28 mouse cellular contexts compared by ENCODE assay signal in the genomic region with DNA sequence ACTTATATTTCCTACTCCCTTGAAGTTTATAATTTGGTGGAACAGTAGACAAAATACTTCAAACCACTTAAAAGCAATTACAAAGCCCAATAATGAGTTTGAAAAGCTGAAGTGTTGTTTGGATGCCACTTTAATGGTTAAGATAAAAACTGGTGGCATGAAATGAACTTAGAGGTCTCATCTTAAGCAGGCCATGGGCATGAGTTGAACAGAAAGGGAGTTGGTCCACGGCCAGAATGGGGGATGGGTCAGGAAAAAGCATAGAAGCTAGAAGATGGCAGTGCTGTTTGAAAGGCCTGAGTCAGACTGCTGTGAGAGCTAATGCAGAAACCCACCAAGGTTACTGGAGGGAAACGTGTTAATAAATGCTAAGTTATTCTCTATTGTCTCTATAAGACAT.
DNase-seq lines count a peak whose midpoint lies in the region; ATAC-seq and TF ChIP-seq lines count a peak whose summit lies in the region.
"Had no signal": no experiment of that assay in that cellular context is flagged by ENCODE, and none has a peak within 500 bp of the region (broad histone marks: within the 10 kb centered on the region; RNA-seq: fewer than 3 reads in every experiment).

No protein-coding gene starts in this region.

- no peak overlapping the region for H3K4me3 ChIP-seq in forebrain, embryonic 14.5 days (ENCODE audit: low read depth, low read length)
- H3K4me3 ChIP-seq in forebrain, embryonic 10.5 days = no peak overlapping the region
- no peak overlapping the region for H3K4me3 ChIP-seq in lung, embryonic 14.5 days (ENCODE audit: low read depth, low read length)
- H3K4me3 ChIP-seq: heart, adult 2 months; heart, embryonic 12.5 days; left cerebral cortex, adult 2 months; limb, embryonic 13.5 days; megakaryocyte, embryonic 14.5 days; neural tube, embryonic 13.5 days had no signal

- DNase-seq in cerebellum, postnatal 10 days = peak; percentile 81
- no peak for DNase-seq in cerebellum, adult 11 months
- DNase-seq in forebrain, embryonic 14.5 days (ENCODE audit: low spot score) = peak; percentile 34
- no peak for DNase-seq in forebrain, embryonic 10.5 days (ENCODE audit: extremely low spot score, low spot score)
- peak; percentile 16 for DNase-seq in lung, embryonic 14.5 days
- no peak for DNase-seq in lung, postnatal 14 days
- DNase-seq in right cerebral cortex, postnatal 10 days (ENCODE audit: low spot score in 2 of 2) = peak; percentile 27 to 31
- DNase-seq in right cerebral cortex, postnatal 36 days (ENCODE audit: low spot score in 2 of 2) = no peak
- DNase-seq: adrenal gland, adult 2 months; adrenal gland, postnatal 36 days; cerebellum, adult 9-10 months; heart, adult 2 months; heart, postnatal 4 days; kidney, adult 11 months; kidney, postnatal 14 days; lung, postnatal 4 days; thymus, adult 2 months; thymus, postnatal 36 days had no signal

- no peak overlapping the region for H3K27ac ChIP-seq in forebrain, embryonic 14.5 days (ENCODE audit: low read depth, low read length)
- H3K27ac ChIP-seq in forebrain, embryonic 10.5 days = no peak overlapping the region
- H3K27ac ChIP-seq in lung, embryonic 14.5 days (ENCODE audit: low read depth) = no peak overlapping the region
- H3K27ac ChIP-seq: heart, adult 2 months; hindbrain, embryonic 14.5 days; left cerebral cortex, adult 2 months; limb, embryonic 13.5 days; neural tube, embryonic 13.5 days had no signal

- peak; percentile 62; the same call in 1 of the 2 replicates for ATAC-seq in forebrain, embryonic 14.5 days
- no peak for ATAC-seq in lung, embryonic 14.5 days (ENCODE audit: insufficient read depth)
- ATAC-seq: activated CD4-positive, CD25-positive, alpha-beta regulatory T cell, adult 4 months; inflammation-experienced regulatory T-cells, adult 6 months had no signal

- no peaks in the 10 kb centered on the region for H3K4me1 ChIP-seq in forebrain, embryonic 14.5 days (ENCODE audit: control insufficient read depth, insufficient read depth, low read length)
- H3K4me1 ChIP-seq in forebrain, embryonic 10.5 days = no peaks in the 10 kb centered on the region
- H3K4me1 ChIP-seq in lung, embryonic 14.5 days (ENCODE audit: insufficient read depth) = no peaks in the 10 kb centered on the region
- H3K4me1 ChIP-seq: heart, embryonic 12.5 days; limb, embryonic 13.5 days; megakaryocyte, embryonic 14.5 days; neural tube, embryonic 13.5 days had no signal

- H3K36me3 ChIP-seq in forebrain, embryonic 14.5 days (ENCODE audit: control insufficient read depth, insufficient read depth, low read length) = no peaks in the 10 kb centered on the region
- no peaks in the 10 kb centered on the region for H3K36me3 ChIP-seq in forebrain, embryonic 10.5 days (replicated peaks)
- no peaks in the 10 kb centered on the region for H3K36me3 ChIP-seq in lung, embryonic 14.5 days (ENCODE audit: insufficient read depth)
- H3K36me3 ChIP-seq: heart, embryonic 12.5 days; limb, embryonic 13.5 days; neural tube, embryonic 13.5 days had no signal

- H3K27me3 ChIP-seq in forebrain, embryonic 14.5 days (replicated peaks; ENCODE audit: control insufficient read depth, insufficient read depth, low read length) = no peaks in the 10 kb centered on the region
- H3K27me3 ChIP-seq in forebrain, embryonic 10.5 days (ENCODE audit: poor library complexity, severe bottlenecking) = no peaks in the 10 kb centered on the region
- H3K27me3 ChIP-seq in lung, embryonic 14.5 days (ENCODE audit: insufficient read depth, low read length) = no peaks in the 10 kb centered on the region
- H3K27me3 ChIP-seq: CH12.LX; heart, embryonic 12.5 days; limb, embryonic 13.5 days; megakaryocyte, embryonic 14.5 days; neural tube, embryonic 13.5 days had no signal

- no peak overlapping the region for H3K4me2 ChIP-seq in forebrain, embryonic 14.5 days (ENCODE audit: low read length)
- H3K4me2 ChIP-seq in lung, embryonic 14.5 days = no peak overlapping the region
- H3K4me2 ChIP-seq: heart, embryonic 12.5 days; hindbrain, embryonic 14.5 days; limb, embryonic 13.5 days; liver, embryonic 11.5 days; neural tube, embryonic 13.5 days had no signal

- H3K9ac ChIP-seq in forebrain, embryonic 14.5 days (ENCODE audit: low read length) = no peak overlapping the region
- H3K9ac ChIP-seq in lung, embryonic 14.5 days = no peak overlapping the region
- H3K9ac ChIP-seq: heart, embryonic 12.5 days; hindbrain, embryonic 14.5 days; limb, embryonic 13.5 days; neural tube, embryonic 13.5 days had no signal

- no peak for TF ChIP-seq CTCF in lung, embryonic 14.5 days (IDR thresholded peaks at IDR 0.05; ENCODE audit: low read depth)

- H3K9me3 ChIP-seq in forebrain, embryonic 14.5 days (replicated peaks; ENCODE audit: control insufficient read depth, low read length) = no peaks in the 10 kb centered on the region
- no peaks in the 10 kb centered on the region for H3K9me3 ChIP-seq in forebrain, embryonic 10.5 days
- H3K9me3 ChIP-seq in lung, embryonic 14.5 days (ENCODE audit: low read depth, low read length) = no peaks in the 10 kb centered on the region
- H3K9me3 ChIP-seq: heart, embryonic 12.5 days; limb, embryonic 13.5 days; neural tube, embryonic 13.5 days had no signal

- 67% methylated on average over 2 of the region's 2 CpGs for WGBS in forebrain, embryonic 14.5 days
- whole genome bisulfite sequencing in forebrain, embryonic 10.5 days = 78% methylated on average over 2 of the region's 2 CpGs
- 69% methylated on average over 2 of the region's 2 CpGs for WGBS in lung, embryonic 14.5 days

Comparison
In these comparisons a context has a peak if more than half of its experiments do, and no peak if none do; other contexts are left out.
1. DNase-seq: peak in cerebellum, postnatal 10 days (2 of 2), forebrain, embryonic 14.5 days (single experiment), lung, embryonic 14.5 days (single experiment) and right cerebral cortex, postnatal 10 days (2 of 2); none in cerebellum, adult 11 months (single experiment), forebrain, embryonic 10.5 days (single experiment), lung, postnatal 14 days (single experiment) and right cerebral cortex, postnatal 36 days (0 of 2).